Mouse (Mus musculus): ENCODE measurements at regions not wholly inside any gene's neighbourhood (a gene's known extent, or its start where the extent isn't known, plus 50 kb on each side); places are given as distances from the start of the nearest gene placed in this dataset.

DNA sequence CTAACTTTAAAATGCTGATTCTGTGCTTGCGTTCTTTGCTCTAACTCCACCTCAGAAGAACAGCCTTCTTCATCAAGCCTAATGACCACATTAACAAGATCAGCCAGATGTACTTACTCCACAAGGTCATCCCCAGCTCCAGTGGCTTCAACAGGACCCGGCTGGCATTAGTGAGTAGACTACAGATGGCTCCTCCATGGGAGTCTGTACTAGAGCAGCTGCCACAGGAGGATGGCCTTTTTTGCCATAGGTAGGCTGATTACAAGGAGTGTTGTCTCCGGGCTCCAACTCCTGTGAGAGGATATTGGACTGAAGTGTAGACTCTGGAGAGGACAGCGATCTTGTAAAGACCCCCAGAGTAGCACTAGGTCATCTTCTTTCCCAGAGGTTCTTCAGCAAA, 729.7 kb downstream of the Galc start:
- DNase-seq: peak; percentile 71 to 82

DNA sequence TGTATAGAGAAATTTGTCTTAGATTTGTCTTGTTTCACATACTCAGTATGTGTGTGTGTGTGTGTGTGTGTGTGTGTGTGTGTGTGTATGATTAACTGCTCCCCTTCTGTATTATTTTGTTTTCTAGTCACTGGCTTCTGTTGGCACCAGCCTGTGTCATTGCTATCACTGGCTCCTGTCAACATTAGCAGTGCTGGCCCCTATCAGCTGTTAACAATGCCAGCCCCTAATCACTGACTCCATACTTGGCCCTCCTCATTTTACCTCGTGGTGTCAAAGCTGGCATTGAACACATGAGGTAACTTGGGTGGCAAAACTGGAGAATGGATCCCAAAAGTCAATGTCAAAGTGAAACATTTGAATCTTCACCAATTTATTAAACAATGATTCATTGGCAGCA, 733.3 kb downstream of the Galc start:
- peak; percentile 46 to 65 for DNase-seq

DNA sequence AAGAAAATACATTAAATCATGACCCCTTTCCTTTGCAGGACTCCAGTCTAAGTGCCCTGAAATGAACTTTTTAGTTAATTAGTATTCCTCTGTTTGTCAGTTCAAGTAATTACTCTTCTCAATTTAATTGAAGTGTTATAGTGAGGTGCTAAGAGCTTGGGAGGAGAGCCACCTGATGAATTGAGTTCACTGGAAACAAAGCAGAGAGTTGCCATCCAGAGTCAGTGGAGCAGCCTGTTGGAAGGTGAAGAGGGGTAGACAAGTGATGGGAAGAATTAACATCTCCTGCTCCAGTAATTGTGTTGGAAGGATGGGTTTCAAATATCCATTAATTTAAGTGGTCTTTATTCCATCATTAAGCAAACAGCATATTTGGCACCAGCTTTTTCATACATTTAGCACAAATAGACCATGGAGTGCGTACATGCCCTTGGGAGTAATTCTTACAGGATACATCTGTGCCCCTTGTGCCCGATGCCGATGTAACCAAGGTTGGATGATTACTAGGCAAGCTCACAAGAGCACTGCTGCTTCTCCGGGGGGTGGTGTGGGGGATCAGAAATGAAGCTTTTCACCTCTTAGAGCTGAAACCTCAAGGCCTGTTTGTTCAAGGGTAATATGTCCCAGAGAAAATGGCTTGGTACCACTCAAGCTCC, 739.3 kb downstream of the Galc start:
- DNase-seq: no peak

- DNase-seq: no peak
Measured at GRCm38 (mm10) chr12:97517534-97517933, 741.7 kb downstream of the Galc start.

- no peak for DNase-seq
Measured at GRCm38 (mm10) chr12:97515805-97516204, 743.5 kb downstream of the Galc start.

GRCm38 (mm10) chr12:97511866-97512265, 747.4 kb downstream of the Galc start:
- DNase-seq: peak; percentile 19 to 49

DNA sequence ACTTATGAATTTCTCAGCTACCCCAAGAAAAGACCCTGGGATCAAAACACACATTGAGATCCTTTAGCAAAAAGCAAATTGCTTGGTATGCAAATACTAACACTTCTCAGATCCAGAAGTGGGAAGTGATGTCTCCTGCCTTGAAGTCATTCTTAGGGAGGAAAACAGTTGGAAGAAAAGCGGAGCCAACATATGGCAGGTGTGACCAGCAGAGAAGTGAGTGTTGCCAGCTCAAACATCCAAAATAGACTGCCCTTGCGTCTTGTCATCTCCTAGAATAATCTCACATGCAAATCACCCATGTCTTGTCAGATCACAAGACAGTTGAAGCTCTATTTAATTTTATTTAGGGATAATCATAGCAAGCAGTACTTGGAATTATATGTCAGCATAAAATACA, 757.8 kb downstream of the Galc start:
- peak; percentile 25 to 49 for DNase-seq

- no peak for DNase-seq
Measured at GRCm38 (mm10) chr12:97483559-97483958, 775.7 kb downstream of the Galc start.

GRCm38 (mm10) chr12:97476466-97477250, 782.6 kb downstream of the Galc start:
- DNase-seq: no peak

DNA sequence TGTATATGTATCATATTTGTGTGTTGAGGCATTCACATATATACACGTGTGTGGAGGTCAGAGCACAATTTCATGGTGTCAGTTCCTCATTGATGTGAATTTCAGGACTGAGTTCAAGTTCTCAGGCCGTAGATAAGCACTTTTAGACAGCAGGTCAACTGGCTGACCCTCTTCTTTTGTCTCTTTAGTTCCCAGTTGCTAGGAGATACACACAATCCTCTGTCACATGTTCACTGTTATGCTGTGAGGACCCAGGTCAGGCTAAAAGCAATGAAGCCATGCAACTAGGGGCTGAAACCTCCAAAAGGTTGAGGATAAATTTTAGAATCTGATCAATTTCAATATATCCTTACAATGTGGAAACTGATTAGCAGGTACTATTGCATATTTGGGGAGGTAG, 783.5 kb downstream of the Galc start:
- no peak for DNase-seq

DNA sequence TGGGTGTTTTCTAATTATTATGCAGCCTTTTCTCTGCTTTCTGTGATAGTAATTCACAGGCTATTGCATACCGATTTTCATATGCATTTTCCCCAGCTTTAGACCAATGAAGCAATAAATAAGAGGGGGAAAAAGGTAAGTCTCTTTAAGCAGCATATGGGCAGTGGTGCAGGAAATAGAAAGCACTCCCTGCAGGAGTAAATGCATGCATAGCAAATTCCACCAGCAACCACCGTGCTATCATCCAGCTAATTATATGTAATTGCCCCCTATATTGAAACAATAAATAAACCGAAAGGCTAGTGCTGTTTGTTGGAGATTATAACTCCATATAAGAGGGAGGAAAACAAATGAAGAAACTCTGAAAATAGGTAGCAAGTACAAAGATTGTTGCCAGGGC, 790.1 kb downstream of the Galc start:
- DNase-seq: no peak

DNA sequence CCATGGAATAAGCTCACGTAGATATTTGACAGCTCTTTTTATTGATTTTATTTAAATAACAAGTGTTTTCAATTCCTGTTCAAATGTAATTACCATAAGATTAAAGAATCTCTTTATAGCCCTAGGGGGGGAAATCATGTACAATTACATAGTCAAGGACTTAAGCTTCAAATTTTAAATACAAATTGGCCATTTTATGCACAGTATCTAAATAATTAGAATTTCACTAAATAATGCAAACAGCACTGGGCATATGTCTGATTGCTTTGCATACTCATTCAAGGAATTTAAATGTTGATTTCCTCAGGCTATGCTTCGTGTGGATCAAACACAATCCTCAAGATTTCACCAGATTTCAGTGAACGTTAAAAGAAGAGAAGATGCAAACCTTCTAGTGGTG, 823.1 kb downstream of the Galc start:
- no peak for DNase-seq

DNA sequence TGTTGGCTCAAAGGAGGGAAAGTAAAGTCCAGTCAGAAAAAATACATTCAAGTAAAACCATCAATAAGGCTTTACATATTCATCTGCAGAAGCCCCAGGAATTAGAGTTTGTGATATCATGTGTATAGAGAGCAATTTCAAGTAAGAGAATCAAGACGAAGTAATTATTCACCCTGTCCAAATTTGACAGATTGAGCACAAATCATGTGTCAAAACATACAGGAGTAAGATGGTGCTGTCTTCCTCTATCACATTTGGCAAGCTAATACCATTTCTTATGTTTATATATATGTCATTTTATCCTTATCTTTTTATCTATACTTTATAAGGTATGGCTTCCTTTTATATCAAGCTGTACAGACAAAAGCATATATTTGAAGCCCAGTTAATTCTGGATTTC, 825.2 kb downstream of the Galc start:
- DNase-seq: no peak

- no peak for DNase-seq
Measured at GRCm38 (mm10) chr12:97432704-97433103, 826.6 kb downstream of the Galc start.

GRCm38 (mm10) chr12:97428252-97428651, 831.0 kb downstream of the Galc start:
- DNase-seq: no peak

GRCm38 (mm10) chr12:97424726-97425125, 834.5 kb downstream of the Galc start:
- peak; percentile 6 to 38 for DNase-seq

GRCm38 (mm10) chr12:97403440-97403839, 855.8 kb downstream of the Galc start:
- DNase-seq: no peak

- no peak for DNase-seq
Measured at GRCm38 (mm10) chr12:97402412-97403396, 856.6 kb downstream of the Galc start.

- no peak for DNase-seq
Measured at GRCm38 (mm10) chr12:97398582-97398945, 860.7 kb downstream of the Galc start.

- no peak for DNase-seq
Measured at GRCm38 (mm10) chr12:97397850-97398581, 861.2 kb downstream of the Galc start.

- no peak for DNase-seq
Measured at GRCm38 (mm10) chr12:97361804-97362203, 897.5 kb downstream of the Galc start.

DNA sequence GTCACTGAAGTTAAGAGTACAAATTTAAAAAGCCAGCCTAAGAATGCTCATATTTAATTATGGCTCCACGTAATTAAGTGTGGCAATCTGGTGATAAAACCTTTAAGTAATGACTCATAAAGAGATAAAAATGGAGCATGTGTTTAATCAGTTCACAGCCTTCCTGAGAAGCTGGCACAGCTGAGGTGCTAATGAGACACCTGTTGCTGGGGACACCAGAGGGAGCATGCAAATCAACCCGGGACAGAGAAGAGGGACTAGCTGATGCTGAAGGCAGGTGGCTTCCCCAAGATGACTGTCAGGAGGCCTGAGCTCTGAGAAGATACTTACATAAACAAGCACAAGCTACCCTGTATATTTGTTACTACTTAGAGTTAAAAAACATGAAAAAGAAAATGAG, 898.6 kb downstream of the Galc start:
- DNase-seq: peak; percentile 19 to 20

DNA sequence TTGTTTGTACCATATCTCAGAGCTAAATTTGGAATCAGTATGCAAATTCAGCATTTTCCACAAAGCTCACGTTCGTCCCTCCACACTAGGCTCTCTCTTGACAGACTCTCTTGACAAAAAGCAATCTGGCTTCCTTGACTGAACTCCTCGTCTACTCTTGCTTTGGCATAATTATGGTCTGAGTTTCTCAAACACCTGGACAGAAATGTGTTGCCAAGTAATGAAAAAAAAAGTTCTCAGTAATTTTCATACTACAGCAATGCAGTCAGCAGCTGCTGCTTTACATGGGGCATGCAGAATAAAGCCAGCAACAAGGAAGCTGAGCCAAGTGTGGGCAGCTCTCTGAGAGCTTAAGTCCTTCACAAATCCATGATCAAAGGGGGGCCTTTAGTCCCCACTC, 932.7 kb downstream of the Galc start:
- no peak for DNase-seq

All from cerebellum, postnatal 14 days (tissue).